Mouse (Mus musculus) limb, embryonic 11.5 days (tissue): ENCODE measurements around the gene Mllt1. TPM values are rescaled to one million over a fixed set of nuclear protein-coding genes. Genes with fewer than 3 reads are reported as not detected.

Experiments used
- ATAC-seq: fragments of 200-750 bp; cut with Nextera tagmentation; 2 replicates; pipeline ENCODE4 v1.8.0; 2017; ENCODE audit warnings: low read depth; ENCODE audit not compliant: insufficient number of reproducible peaks, low FRiP score, low TSS enrichment
- DNase-seq: peaks from one replicate; pipeline ENCODE4 v3.0.0-alpha.2; 2015; ENCODE audit warnings: low spot score
- H3K27ac ChIP-seq: fragments of 300-500 bp; sonication (generic); replicated peaks from 2 replicates; pipeline ENCODE4 v1.5.1; 2014; ENCODE audit warnings: low read depth, mild to moderate bottlenecking, low read length
- H3K27me3 ChIP-seq: fragments of 300-500 bp; sonication (generic); 2 replicates; pipeline ENCODE4 v1.6.1; 2014; ENCODE audit warnings: mild to moderate bottlenecking, low read length, mixed read lengths; ENCODE audit not compliant: control insufficient read depth, insufficient read depth
- H3K36me3 ChIP-seq: fragments of 300-500 bp; sonication (generic); 2 replicates; pipeline ENCODE4 v1.6.1; 2014; ENCODE audit warnings: mild to moderate bottlenecking, low read length, moderate library complexity, mixed read lengths; ENCODE audit not compliant: control insufficient read depth, insufficient read depth
- H3K4me1 ChIP-seq: fragments of 300-500 bp; sonication (generic); 2 replicates; pipeline ENCODE4 v1.6.1; 2014; ENCODE audit warnings: low read length, mixed read lengths; ENCODE audit not compliant: control insufficient read depth, insufficient read depth
- H3K4me2 ChIP-seq: fragments of 300-500 bp; sonication (generic); 2 replicates; pipeline ENCODE4 v1.6.1; 2014; ENCODE audit warnings: low read depth, mild to moderate bottlenecking, moderate library complexity; ENCODE audit not compliant: severe bottlenecking
- H3K4me3 ChIP-seq: fragments of 300-500 bp; sonication (generic); 2 replicates; pipeline ENCODE4 v1.5.1; 2014; ENCODE audit warnings: low read depth, low read length
- H3K9ac ChIP-seq: fragments of 300-500 bp; sonication (generic); 2 replicates; pipeline ENCODE4 v1.6.1; 2014; ENCODE audit warnings: mild to moderate bottlenecking, low read length
- H3K9me3 ChIP-seq: fragments of 300-500 bp; sonication (generic); 2 replicates; pipeline ENCODE4 v1.6.1; 2016; ENCODE audit warnings: low read length; ENCODE audit not compliant: control insufficient read depth
- WGBS: fragments of 180-500 bp; shearing (Covaris S2); extraction: QIAGEN DNeasy Blood & Tissue Kit; methylation state at CpG from one replicate; pipeline ENCODE4 v1.1.7; 2014; 5-methylcytosine and 5-hydroxymethylcytosine counted together
- polyA plus RNA-seq: library from polyadenylated mRNA; unstranded; fragments of >200 nt; fragmentation: Nextera tagmentation; extraction: Ambion mirVana; gene quantifications from 2 replicates; pipeline ENCODE4 v1.2.1, GENCODE M21; 2014

Gene Mllt1
- polyA plus RNA-seq, 1 experiment from 2014 or later = 43.1 TPM

GRCm38 (mm10) chr17:56973956-56974707 is 38.9 kb upstream of the Mllt1 start:
- Histone ChIP-seq H3K36me3 (no peaks in the 10 kb centered on the region), H3K4me3 (no peak overlapping the region), H3K4me2 (no peak overlapping the region), H3K27ac (no peak overlapping the region), H3K4me1 (no peaks in the 10 kb centered on the region), H3K9ac (no peak overlapping the region), H3K9me3 (no peaks in the 10 kb centered on the region), H3K27me3 (no peaks in the 10 kb centered on the region)
- no peak for DNase-seq
- 60% methylated on average over 13 of the region's 14 CpGs for WGBS
- no peak for ATAC-seq

- H3K4me1 ChIP-seq = no peaks in the 10 kb centered on the region
- H3K9me3 ChIP-seq = no peaks in the 10 kb centered on the region
- no peaks in the 10 kb centered on the region for H3K27me3 ChIP-seq
- H3K36me3 ChIP-seq = no peaks in the 10 kb centered on the region
- H3K4me2 ChIP-seq = no peak overlapping the region
- WGBS = 67% methylated on average over 5 of the region's 5 CpGs
- ATAC-seq (no peak), DNase-seq (no peak)
- H3K9ac ChIP-seq = no peak overlapping the region
- no peak overlapping the region for H3K27ac ChIP-seq
- no peak overlapping the region for H3K4me3 ChIP-seq
Observed at GRCm38 (mm10) chr17:56970081-56970480, 34.9 kb upstream of the Mllt1 start.

- ATAC-seq (no peak), DNase-seq (no peak)
- Histone ChIP-seq H3K9me3 (no peaks in the 10 kb centered on the region), H3K27ac (no peak overlapping the region), H3K4me2 (no peak overlapping the region), H3K9ac (no peak overlapping the region), H3K27me3 (no peaks in the 10 kb centered on the region), H3K4me3 (no peak overlapping the region), H3K36me3 (no peaks in the 10 kb centered on the region), H3K4me1 (no peaks in the 10 kb centered on the region)
- 64% methylated on average over 3 of the region's 3 CpGs for WGBS
Observed at GRCm38 (mm10) chr17:56969321-56969720, 34.1 kb upstream of the Mllt1 start.

GRCm38 (mm10) chr17:56963646-56964045 is 28.4 kb upstream of the Mllt1 start:
- Histone ChIP-seq H3K27me3 (no peaks in the 10 kb centered on the region), H3K4me3 (no peak overlapping the region), H3K4me2 (no peak overlapping the region), H3K9me3 (no peaks in the 10 kb centered on the region), H3K9ac (no peak overlapping the region), H3K36me3 (no peaks in the 10 kb centered on the region), H3K4me1 (no peaks in the 10 kb centered on the region), H3K27ac (no peak overlapping the region)
- no peak for ATAC-seq
- no peak for DNase-seq
- 74% methylated on average over 6 of the region's 6 CpGs for WGBS

- Histone ChIP-seq H3K36me3 (no peaks in the 10 kb centered on the region), H3K27me3 (no peaks in the 10 kb centered on the region), H3K4me1 (no peaks in the 10 kb centered on the region), H3K27ac (no peak overlapping the region), H3K9ac (no peak overlapping the region), H3K9me3 (no peaks in the 10 kb centered on the region), H3K4me2 (no peak overlapping the region), H3K4me3 (no peak overlapping the region)
- ATAC-seq = no peak
- no peak for DNase-seq
- 79% methylated on average over 5 of the region's 5 CpGs for WGBS
Observed at GRCm38 (mm10) chr17:56962642-56963405, 27.6 kb upstream of the Mllt1 start.

- WGBS = 91% methylated on average over 4 of the region's 4 CpGs
Observed at GRCm38 (mm10) chr17:56961880-56962279, 26.7 kb upstream of the Mllt1 start.

GRCm38 (mm10) chr17:56958667-56959066 is 23.5 kb upstream of the Mllt1 start:
- 76% methylated on average over 4 of the region's 4 CpGs for WGBS
- Histone ChIP-seq H3K36me3 (no peaks in the 10 kb centered on the region), H3K4me1 (no peaks in the 10 kb centered on the region), H3K9me3 (no peaks in the 10 kb centered on the region), H3K27ac (no peak overlapping the region), H3K4me3 (no peak overlapping the region), H3K4me2 (no peak overlapping the region), H3K27me3 (no peaks in the 10 kb centered on the region), H3K9ac (no peak overlapping the region)
- ATAC-seq (no peak), DNase-seq (no peak)

More at GRCm38 (mm10) chr17:56961880-56962279, 26.7 kb upstream of the Mllt1 start:
- DNase-seq (no peak), ATAC-seq (no peak)
- no peak overlapping the region for H3K9ac ChIP-seq
- no peaks in the 10 kb centered on the region for H3K9me3 ChIP-seq
- H3K4me1 ChIP-seq = no peaks in the 10 kb centered on the region
- H3K27me3 ChIP-seq = no peaks in the 10 kb centered on the region
- H3K4me3 ChIP-seq = no peak overlapping the region
- no peak overlapping the region for H3K4me2 ChIP-seq
- no peak overlapping the region for H3K27ac ChIP-seq
- H3K36me3 ChIP-seq = no peaks in the 10 kb centered on the region

GRCm38 (mm10) chr17:56957763-56958429 is 22.7 kb upstream of the Mllt1 start:
- H3K9me3 ChIP-seq = no peaks in the 10 kb centered on the region
- H3K36me3 ChIP-seq = no peaks in the 10 kb centered on the region
- no peaks in the 10 kb centered on the region for H3K4me1 ChIP-seq
- 30% methylated on average over 11 of the region's 11 CpGs for WGBS
- no peak overlapping the region for H3K27ac ChIP-seq
- no peaks in the 10 kb centered on the region for H3K27me3 ChIP-seq
- no peak overlapping the region for H3K4me2 ChIP-seq
- no peak overlapping the region for H3K4me3 ChIP-seq
- DNase-seq (no peak), ATAC-seq (no peak)
- H3K9ac ChIP-seq = no peak overlapping the region
